Mouse (Mus musculus) cerebellum, adult 2 months (tissue): ENCODE results near the gene Chrna4. TPM values are rescaled to one million over a fixed set of nuclear protein-coding genes. Genes with fewer than 3 reads are reported as not detected.
A peak's percentile ranks its signal among the peaks of the same experiment; 100 is the strongest.

Experiments
- DNase-seq, 2 experiments: peaks; one replicate each; pipeline ENCODE4 v3.0.0; 2021
- H3K27ac ChIP-seq: fragments of 200-500 bp; 2 replicates; pipeline ENCODE4 v1.5.1; 2012; ENCODE audit warnings: low read length, control low read depth, inconsistent platforms; ENCODE audit not compliant: insufficient read depth
- H3K27me3 ChIP-seq: fragments of 200-500 bp; 2 replicates; pipeline ENCODE4 v1.6.1; 2012; ENCODE audit warnings: inconsistent platforms, mild to moderate bottlenecking, low read length, moderate library complexity; ENCODE audit not compliant: control insufficient read depth, insufficient read depth
- H3K4me1 ChIP-seq: fragments of 200-500 bp; 2 replicates; pipeline ENCODE4 v1.6.1; 2011; ENCODE audit warnings: low read length; ENCODE audit not compliant: control insufficient read depth, insufficient read depth
- H3K4me3 ChIP-seq: fragments of 200-500 bp; replicated peaks from 2 replicates; pipeline ENCODE3; 2011; ENCODE audit warnings: mild to moderate bottlenecking, low read depth, low read length, control low read depth; ENCODE audit not compliant: insufficient read depth
- CTCF ChIP-seq: fragments of 200-500 bp; IDR thresholded peaks from 2 replicates; pipeline ENCODE4 v1.5.1; 2011; ENCODE audit warnings: low read depth, mild to moderate bottlenecking, control low read depth, low read length, moderate library complexity, borderline replicate concordance; ENCODE audit not compliant: insufficient read depth
- POLR2A ChIP-seq: fragments of 200-500 bp; IDR thresholded peaks from 2 replicates; pipeline ENCODE4 v1.6.1; 2011; ENCODE audit warnings: low read length, control low read depth, borderline replicate concordance; ENCODE audit not compliant: insufficient read depth
- WGBS: fragments of 180-500 bp; shearing (Covaris S2); methylation state at CpG from one replicate; pipeline ENCODE4 v1.1.7; 2018; 5-methylcytosine and 5-hydroxymethylcytosine counted together
- polyA plus RNA-seq: library from polyadenylated mRNA; depleted of rRNA; stranded (reverse); fragments of >200 nt; gene quantifications from 2 replicates; pipeline ENCODE4 v1.2.3, GENCODE M21; 2012

The Chrna4 gene
- polyA plus RNA-seq, 1 experiment = 14.4 TPM

DNA sequence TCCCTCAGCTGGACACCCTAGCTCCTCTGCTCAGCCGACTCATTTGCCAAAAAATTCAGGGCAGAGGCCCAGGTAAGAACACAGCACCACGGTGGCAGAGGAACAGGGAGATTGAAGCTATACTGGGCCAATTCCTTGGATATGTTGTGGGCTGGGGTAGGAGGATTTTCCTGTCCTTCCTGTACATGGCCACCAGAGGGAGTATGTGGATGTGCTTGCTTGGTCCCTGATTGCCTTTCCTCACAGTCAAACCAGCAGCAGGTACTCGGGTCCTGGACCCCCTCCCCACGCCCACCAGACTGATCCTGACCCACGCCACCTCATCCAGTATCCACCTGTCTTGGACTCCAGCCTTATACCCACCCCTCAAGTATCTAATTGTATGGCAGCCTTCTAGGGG is 46.9 kb downstream of the Chrna4 start:
- Histone ChIP-seq H3K4me3 (no peak overlapping the region), H3K27ac (no peak overlapping the region), H3K4me1 (no peaks in the 10 kb centered on the region), H3K27me3 (no peaks in the 10 kb centered on the region)
- 4% methylated on average over 5 of the region's 5 CpGs for WGBS
- TF ChIP-seq CTCF (peak; percentile 94), POLR2A (no peak)
- DNase-seq = peak; percentile 55 to 64

DNA sequence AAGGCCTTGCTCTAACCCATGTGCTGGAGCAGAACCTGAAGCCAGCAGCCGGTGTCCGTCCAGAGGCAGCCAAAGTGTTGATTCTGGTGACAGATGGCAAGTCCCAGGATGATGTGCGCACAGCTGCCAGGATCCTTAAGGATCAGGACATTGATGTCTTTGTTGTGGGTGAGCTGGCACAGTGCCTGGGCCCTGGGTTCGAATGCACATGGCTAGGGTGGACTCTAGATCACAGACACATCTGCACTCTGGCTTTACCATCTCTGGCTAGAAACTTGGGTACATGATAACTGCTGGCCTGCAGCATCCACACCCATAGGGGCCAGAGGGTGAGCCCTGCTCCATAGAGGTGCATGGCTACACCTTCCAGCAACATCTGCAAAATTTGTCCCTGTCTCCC is 47.9 kb downstream of the Chrna4 start:
- H3K4me1 ChIP-seq = no peaks in the 10 kb centered on the region
- H3K4me3 ChIP-seq = no peak overlapping the region
- 38% methylated on average over 4 of the region's 4 CpGs for WGBS
- TF ChIP-seq CTCF (no peak), POLR2A (no peak)
- H3K27ac ChIP-seq = no peak overlapping the region
- H3K27me3 ChIP-seq = no peaks in the 10 kb centered on the region
- no peak for DNase-seq

DNA sequence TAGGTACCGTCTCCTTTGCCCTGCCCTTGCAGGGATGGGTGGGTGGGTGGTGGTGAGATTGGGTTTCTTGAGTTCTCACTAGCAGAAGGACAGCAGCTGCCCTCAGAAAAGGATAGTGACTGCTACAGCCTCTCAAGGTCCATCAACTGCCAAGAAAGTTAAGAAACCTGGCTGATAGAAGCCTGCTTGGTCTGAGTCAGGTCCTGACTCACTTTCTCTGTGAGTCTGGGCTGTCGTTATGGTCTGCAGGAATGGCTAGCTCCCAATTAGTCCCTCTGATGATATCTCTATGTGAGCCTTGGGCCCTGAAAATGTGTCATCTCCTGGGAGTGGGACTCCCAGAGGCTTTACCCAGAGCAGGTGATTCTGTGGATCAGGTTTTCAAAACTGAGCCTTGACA is 49.0 kb downstream of the Chrna4 start:
- H3K4me1 ChIP-seq = no peaks in the 10 kb centered on the region
- no peak for TF ChIP-seq POLR2A
- no peak for TF ChIP-seq CTCF
- DNase-seq = no peak
- H3K27ac ChIP-seq = no peak overlapping the region
- no peak overlapping the region for H3K4me3 ChIP-seq
- no peaks in the 10 kb centered on the region for H3K27me3 ChIP-seq
- WGBS = 77% methylated on average over 2 of the region's 2 CpGs

DNA sequence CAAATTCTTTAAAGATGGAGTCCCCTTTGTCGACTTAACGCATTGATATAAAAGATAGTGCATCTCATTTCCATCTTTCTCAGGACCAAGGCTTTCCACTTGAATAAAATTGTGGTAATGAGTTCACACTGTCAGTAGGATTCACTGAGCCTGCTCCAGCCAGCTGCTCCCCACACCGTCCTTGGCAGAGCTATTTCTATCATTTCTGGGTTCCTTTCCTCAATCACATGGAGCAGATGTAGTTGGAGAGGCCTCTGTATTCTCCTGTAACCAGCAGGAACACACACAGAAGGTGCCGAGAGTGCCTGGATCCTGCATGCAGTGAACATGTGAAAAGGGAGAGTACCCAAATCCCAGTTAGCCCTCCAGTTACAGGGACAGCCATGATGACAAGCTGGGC is 53.0 kb downstream of the Chrna4 start:
- Histone ChIP-seq H3K27me3 (no peaks in the 10 kb centered on the region), H3K4me3 (no peak overlapping the region), H3K4me1 (no peaks in the 10 kb centered on the region; the same call in 1 of the 2 replicates), H3K27ac (no peak overlapping the region)
- WGBS = 47% methylated on average over 4 of the region's 4 CpGs
- no peak for DNase-seq
- TF ChIP-seq CTCF (no peak), POLR2A (no peak)

DNA sequence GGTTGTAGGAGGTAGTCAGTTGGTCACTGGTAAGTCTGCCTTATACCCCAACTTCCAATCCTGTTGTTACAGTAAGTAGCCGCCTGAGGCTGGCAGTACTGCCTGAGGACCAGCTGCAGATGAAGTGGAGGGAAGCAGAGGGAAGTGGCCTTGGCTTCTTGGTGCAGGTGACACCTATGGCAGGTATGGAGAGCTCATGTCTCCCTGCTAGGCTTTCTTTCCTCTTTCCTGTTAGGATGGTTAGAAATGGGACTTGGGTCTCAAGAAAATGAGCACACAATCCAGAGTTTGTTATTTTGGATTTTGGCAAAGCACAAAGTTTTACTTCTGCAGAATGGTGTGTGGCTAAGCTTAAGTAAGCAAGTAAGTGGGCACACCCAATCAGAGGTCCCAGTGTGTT is 54.4 kb downstream of the Chrna4 start:
- no peaks in the 10 kb centered on the region for H3K27me3 ChIP-seq
- H3K4me3 ChIP-seq = no peak overlapping the region
- 84% methylated on average over 1 of the region's 1 CpGs for WGBS
- no peak overlapping the region for H3K27ac ChIP-seq
- no peaks in the 10 kb centered on the region; the same call in 1 of the 2 replicates for H3K4me1 ChIP-seq
- no peak for TF ChIP-seq CTCF
- no peak for TF ChIP-seq POLR2A
- DNase-seq = no peak

DNA sequence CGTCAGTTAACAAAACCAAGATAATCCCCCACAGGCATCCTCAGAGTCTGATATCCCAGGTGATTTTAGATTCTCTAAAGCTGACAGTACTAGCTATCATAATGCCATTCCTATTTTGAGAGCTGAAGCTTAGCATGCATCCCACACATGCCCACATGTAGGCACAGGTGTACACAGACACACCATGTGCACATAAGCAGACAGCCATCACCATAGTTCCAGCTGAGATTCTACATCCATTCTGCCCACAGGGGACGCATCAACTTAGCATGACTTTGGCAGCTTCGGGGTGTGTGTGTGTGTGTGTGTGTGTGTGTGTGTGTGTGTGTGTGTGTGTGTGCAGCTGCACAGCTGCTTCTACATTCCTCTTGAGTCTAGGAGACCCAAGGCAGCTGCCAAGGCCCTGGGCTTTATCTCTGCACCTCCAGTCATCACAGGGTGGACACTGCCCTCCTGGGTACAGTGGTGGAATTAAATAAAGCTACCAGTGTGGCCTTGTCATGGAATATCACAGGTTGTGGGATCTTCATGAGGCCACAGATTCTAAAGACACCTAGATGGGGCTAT is 54.9 kb downstream of the Chrna4 start:
- H3K27ac ChIP-seq = no peak overlapping the region
- no peaks in the 10 kb centered on the region; the same call in 1 of the 2 replicates for H3K4me1 ChIP-seq
- 59% methylated on average over 3 of the region's 3 CpGs for WGBS
- TF ChIP-seq POLR2A = no peak
- no peak for TF ChIP-seq CTCF
- DNase-seq = no peak
- no peaks in the 10 kb centered on the region for H3K27me3 ChIP-seq
- H3K4me3 ChIP-seq = no peak overlapping the region

DNA sequence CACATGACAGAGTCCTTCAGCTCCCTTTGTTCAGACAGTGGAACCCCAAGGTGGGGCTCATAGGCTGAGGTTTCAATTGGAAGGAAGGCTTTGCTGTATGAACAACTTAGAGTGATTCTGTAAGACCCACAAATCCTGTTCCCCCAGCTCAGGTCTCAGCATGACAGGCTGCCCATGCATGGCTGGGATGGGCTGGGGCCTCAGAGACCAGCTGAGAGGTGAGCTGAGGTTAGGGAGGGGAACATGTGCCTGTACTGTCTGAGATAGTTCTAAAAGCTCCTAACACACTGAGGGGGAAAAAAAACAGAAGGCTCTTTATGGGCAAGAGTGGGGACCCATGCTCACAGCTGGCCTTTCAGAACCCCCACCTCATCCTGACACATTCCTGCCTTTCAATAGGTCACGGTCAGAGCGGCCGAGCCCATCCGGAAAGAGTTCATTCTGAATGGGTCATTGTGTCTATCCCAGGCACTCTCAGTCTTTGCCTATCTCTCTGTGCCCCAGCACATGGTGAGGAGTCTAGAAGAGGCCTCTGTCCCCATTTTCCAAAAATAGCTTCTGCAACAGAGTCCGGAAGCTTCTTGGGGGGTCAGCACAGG is 55.8 kb downstream of the Chrna4 start:
- TF ChIP-seq CTCF = no peak
- no peak for TF ChIP-seq POLR2A
- WGBS = 16% methylated on average over 5 of the region's 5 CpGs
- no peaks in the 10 kb centered on the region; the same call in 1 of the 2 replicates for H3K4me1 ChIP-seq
- no peak overlapping the region for H3K27ac ChIP-seq
- no peaks in the 10 kb centered on the region for H3K27me3 ChIP-seq
- H3K4me3 ChIP-seq = no peak overlapping the region
- DNase-seq = no peak

DNA sequence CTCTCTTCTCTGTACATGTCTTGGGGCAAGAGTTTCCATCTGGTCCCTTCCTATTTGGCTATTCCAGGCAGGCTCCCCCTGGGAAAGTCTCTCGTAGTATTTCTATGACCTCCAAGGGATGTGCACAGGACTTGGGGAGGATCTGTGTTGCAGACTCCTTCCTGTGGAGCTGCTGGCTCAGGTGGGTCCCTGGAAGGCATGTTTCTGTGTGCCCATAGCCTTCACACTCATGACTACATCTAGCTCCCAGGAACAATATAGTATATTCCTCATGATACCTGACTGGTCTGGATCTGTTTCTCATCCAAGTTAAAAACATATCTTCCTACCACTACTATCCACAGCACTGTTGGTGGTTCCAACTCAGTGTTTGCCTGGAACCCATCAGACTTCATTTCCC is 56.3 kb downstream of the Chrna4 start:
- Histone ChIP-seq H3K4me1 (no peaks in the 10 kb centered on the region; the same call in 1 of the 2 replicates), H3K27me3 (no peaks in the 10 kb centered on the region), H3K4me3 (no peak overlapping the region), H3K27ac (no peak overlapping the region)
- TF ChIP-seq CTCF (no peak), POLR2A (no peak)
- DNase-seq = no peak
- 37% methylated on average over 1 of the region's 1 CpGs for WGBS
